Mouse (Mus musculus) thymus, adult 2 months (tissue): ENCODE measurements at regions not wholly inside any gene's neighbourhood (a gene's known extent, or its start where the extent isn't known, plus 50 kb on each side); places are given as distances from the start of the nearest gene placed in this dataset.
A peak's percentile ranks its signal among the peaks of the same experiment; 100 is the strongest.
"Not testable (repeated sequence)": the region's sequence is repeated elsewhere in the genome, so short reads cannot be mapped to it uniquely, and the experiment has no call there.

Experiments used
- DNase-seq: peaks from one replicate; pipeline ENCODE4 v3.0.0; 2021
- H3K27ac ChIP-seq: fragments of 200-500 bp; 2 replicates; pipeline ENCODE4 v1.5.1; 2012; ENCODE audit warnings: low read length, control low read depth; ENCODE audit not compliant: control insufficient read depth, insufficient read depth
- H3K27me3 ChIP-seq: fragments of 200-500 bp; 2 replicates; pipeline ENCODE4 v1.6.1; 2012; ENCODE audit warnings: mild to moderate bottlenecking, low read length, moderate library complexity, mixed read lengths; ENCODE audit not compliant: control insufficient read depth, insufficient read depth
- H3K36me3 ChIP-seq: fragments of 200-500 bp; 2 replicates; pipeline ENCODE4 v1.6.1; 2012; ENCODE audit warnings: mild to moderate bottlenecking, low read length, moderate library complexity; ENCODE audit not compliant: control insufficient read depth, insufficient read depth
- H3K4me1 ChIP-seq: fragments of 200-500 bp; replicated peaks from 2 replicates; pipeline ENCODE4 v1.6.1; 2012; ENCODE audit warnings: low read length; ENCODE audit not compliant: control insufficient read depth, insufficient read depth
- H3K4me3 ChIP-seq: fragments of 200-500 bp; 2 replicates; pipeline ENCODE4 v1.5.1; 2012; ENCODE audit warnings: mild to moderate bottlenecking, low read length, control low read depth, moderate library complexity; ENCODE audit not compliant: control insufficient read depth, insufficient read depth
- CTCF ChIP-seq: fragments of 200-500 bp; IDR thresholded peaks from 2 replicates; pipeline ENCODE4 v1.5.1; 2012; ENCODE audit warnings: mild to moderate bottlenecking, control low read depth, low read length, moderate library complexity, borderline replicate concordance; ENCODE audit not compliant: control insufficient read depth, poor library complexity, insufficient read depth; ENCODE audit errors: extremely low read depth
- POLR2A ChIP-seq: fragments of 200-500 bp; IDR thresholded peaks from 2 replicates; pipeline ENCODE4 v1.6.1; 2012; ENCODE audit warnings: mild to moderate bottlenecking, low read length, control low read depth, moderate library complexity; ENCODE audit not compliant: control insufficient read depth, poor library complexity, insufficient read depth; ENCODE audit errors: extremely low read depth
- WGBS: fragments of 180-500 bp; shearing (Covaris S2); methylation state at CpG from one replicate; pipeline ENCODE4 v1.1.7; 2018; 5-methylcytosine and 5-hydroxymethylcytosine counted together

DNA sequence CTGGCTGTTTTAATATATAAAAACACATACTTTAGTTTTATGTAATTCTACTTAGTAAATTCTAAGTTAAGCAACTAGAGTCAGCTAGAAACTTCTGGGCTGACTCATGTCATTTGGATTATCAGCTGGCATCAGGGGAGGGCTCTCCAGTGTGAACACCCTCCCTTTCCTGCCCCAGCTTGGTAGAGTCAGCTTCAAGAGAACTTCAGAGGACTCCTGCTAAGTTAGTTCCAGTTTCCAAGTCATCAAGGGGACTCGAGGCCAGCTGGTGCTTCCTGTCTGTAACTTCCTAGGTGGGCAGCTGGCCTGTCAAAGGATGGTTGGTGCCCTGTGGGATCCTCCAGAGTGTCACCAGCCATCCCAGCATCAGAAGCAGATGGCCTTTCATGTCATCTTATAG is 293.6 kb downstream of the Nek10 start:
- 0% methylated on average over 1 of the region's 1 CpGs for WGBS
- no peak for TF ChIP-seq POLR2A
- no peak for TF ChIP-seq CTCF

DNA sequence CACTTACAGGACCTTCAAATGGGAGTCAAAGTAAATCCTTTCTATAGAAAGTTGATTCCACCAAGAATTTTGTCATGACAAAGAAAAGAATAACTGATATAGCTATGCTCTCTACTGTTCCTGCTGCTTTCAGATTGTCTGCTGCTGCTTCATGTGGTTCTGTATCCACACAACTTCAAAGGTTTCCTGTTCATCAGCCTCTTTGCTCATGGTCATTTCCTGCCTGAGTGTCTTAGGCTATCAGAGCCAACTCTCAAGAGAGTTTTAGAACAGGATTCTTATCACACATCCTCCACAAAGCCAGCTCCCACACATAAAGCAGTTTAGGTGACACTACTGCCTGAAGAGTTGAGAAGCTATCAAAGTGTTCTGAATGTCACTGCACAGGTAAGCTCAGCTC is 296.7 kb downstream of the Nek10 start:
- Histone ChIP-seq H3K4me1 (peaks cover 7% of the 10 kb centered on the region), H3K27ac (no peak overlapping the region), H3K4me3 (no peak overlapping the region), H3K27me3 (no peaks in the 10 kb centered on the region), H3K36me3 (no peaks in the 10 kb centered on the region)
- TF ChIP-seq POLR2A = no peak
- no peak for TF ChIP-seq CTCF
- peak; percentile 19 for DNase-seq

More for the DNA sequence above, 293.6 kb downstream of the Nek10 start:
- H3K4me3 ChIP-seq = no peak overlapping the region
- H3K36me3 ChIP-seq = no peaks in the 10 kb centered on the region
- H3K27ac ChIP-seq = no peak overlapping the region
- peaks cover 7% of the 10 kb centered on the region for H3K4me1 ChIP-seq
- H3K27me3 ChIP-seq = no peaks in the 10 kb centered on the region
- DNase-seq = no peak

DNA sequence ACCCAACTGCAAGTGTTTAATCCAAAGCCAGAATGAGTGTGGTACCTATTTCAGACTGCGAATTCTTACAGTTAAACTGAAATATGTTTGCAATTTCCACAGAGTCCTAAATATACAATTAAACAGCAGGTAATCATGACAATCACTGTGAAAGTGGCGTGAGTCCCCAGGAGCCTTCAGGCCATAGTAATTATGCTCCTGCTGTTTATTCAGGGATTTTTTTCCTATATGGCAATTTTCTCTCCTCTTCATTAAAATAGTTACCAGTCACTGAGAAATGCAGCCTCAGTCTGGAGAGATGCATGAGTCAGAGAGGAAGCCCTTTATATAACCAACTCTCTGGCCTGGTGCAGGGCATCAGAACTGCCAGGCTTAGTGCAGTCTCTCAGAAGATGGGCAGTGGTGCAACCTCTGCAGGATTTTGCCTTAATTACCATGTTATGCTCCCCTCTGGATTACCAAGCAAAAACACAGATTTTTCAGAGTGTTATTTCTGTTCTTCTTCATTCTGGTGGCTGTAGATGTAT is 304.6 kb downstream of the Nek10 start:
- TF ChIP-seq CTCF = no peak
- no peak for TF ChIP-seq POLR2A
- Histone ChIP-seq H3K4me3 (no peak overlapping the region), H3K27ac (no peak overlapping the region), H3K4me1 (no peaks in the 10 kb centered on the region), H3K36me3 (no peaks in the 10 kb centered on the region), H3K27me3 (no peaks in the 10 kb centered on the region)
- DNase-seq = no peak
- WGBS = 90% methylated on average over 2 of the region's 2 CpGs

DNA sequence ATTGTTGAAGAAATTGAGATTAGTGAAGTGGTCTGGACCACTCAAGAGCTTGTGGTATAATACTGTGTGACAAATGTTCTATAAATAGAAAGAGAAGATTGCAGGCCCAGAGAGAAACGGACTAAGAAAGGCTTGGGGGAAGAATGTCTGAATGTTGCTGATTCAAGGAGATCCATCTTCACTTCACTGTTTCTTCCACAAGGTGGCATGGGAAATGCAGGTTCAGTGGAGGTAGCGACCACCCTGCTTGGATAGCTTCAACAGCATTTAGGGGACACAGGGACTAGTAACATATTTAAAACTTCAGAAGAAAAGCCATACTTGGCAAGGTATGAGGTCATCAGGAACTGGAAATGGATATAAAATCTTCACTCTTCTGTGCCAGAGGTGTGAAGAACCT is 316.5 kb downstream of the Nek10 start:
- Histone ChIP-seq H3K4me1 (no peaks in the 10 kb centered on the region), H3K27me3 (no peaks in the 10 kb centered on the region), H3K36me3 (no peaks in the 10 kb centered on the region), H3K4me3 (no peak overlapping the region), H3K27ac (no peak overlapping the region)
- no peak for TF ChIP-seq POLR2A
- no peak for TF ChIP-seq CTCF
- no peak for DNase-seq
- WGBS = 42% methylated on average over 2 of the region's 2 CpGs

DNA sequence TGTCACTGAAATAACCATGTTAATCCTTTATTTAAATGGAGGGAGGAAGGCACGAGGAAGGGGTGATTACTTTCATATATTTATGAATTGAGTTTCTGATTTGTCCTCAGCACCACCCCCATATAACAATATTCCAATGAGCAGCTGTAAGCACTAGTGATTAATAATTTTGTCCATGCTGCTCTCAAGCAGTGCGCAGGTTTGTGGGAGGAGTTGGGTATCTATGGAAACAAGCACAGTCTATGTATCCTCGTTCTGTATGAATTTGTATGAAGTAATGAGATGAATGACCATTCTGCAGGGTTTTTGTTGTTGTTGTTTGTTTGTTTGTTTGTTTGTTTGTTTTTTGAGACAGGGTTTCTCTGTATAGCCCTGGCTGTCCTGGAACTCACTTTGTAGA is 310.6 kb downstream of the Lrrc3b start:
- Histone ChIP-seq H3K4me1 (no peaks in the 10 kb centered on the region), H3K4me3 (no peak overlapping the region), H3K27ac (no peak overlapping the region), H3K27me3 (no peaks in the 10 kb centered on the region), H3K36me3 (no peaks in the 10 kb centered on the region)
- 85% methylated on average over 3 of the region's 3 CpGs for WGBS
- no peak for TF ChIP-seq POLR2A
- DNase-seq = no peak

DNA sequence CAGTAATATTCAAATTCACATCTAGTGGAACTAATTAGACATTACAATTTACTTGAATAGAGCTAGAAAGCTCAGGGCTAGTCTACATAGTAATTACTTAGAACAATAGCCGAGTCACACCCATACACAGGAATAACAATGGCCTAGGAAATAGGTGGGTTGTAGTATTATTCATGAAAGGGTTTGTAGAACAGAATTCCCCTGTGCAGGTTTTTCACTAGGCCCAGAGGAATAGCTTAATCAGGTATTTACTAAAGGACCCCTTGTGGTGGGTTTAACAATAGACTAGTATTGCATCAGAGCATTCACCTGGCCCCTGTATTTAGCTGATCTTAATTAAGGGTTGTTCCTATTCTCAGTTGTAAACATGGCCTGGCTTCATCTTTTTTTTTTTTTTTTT is 297.9 kb downstream of the Lrrc3b start:
- WGBS = 95% methylated on average over 1 of the region's 1 CpGs
- H3K27me3 ChIP-seq, H3K4me1 ChIP-seq, H3K4me3 ChIP-seq, H3K36me3 ChIP-seq, DNase-seq, H3K27ac ChIP-seq: not testable (repeated sequence)

DNA sequence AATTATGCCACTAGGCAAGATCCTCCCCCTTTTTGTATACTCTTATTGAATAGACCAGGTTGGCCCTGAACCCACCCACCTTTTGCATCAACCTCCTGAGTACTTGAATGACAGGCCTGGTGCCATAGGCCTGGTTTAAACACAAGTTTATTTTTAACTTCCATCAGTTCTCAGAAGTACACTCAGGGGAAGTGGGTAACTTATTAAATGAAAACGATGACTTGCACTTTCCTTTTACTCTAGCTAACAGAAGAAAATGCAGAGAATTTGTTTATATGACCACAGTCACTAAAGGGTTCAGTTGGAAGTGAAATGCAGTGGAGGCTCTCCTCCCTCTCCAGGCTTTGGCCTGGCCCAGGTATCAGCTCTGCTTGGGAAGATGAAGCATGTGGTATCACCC is 295.9 kb downstream of the Lrrc3b start:
- no peak for DNase-seq
- WGBS = 12% methylated on average over 1 of the region's 1 CpGs

More for the DNA sequence above, 295.9 kb downstream of the Lrrc3b start:
- Histone ChIP-seq H3K27me3 (no peaks in the 10 kb centered on the region), H3K36me3 (no peaks in the 10 kb centered on the region), H3K4me3 (no peak overlapping the region), H3K27ac (no peak overlapping the region), H3K4me1 (no peaks in the 10 kb centered on the region)
- TF ChIP-seq CTCF (no peak), POLR2A (no peak)
